Mouse (Mus musculus) thymus, postnatal 36 days (tissue): Measurements from ENCODE around the gene Slc2a9.

Source experiments
- DNase-seq, 2 experiments: peaks; one replicate each; pipeline ENCODE4 v3.0.0; 2022; ENCODE audit warnings: mixed read lengths in 2 of 2

Slc2a9 gene

DNA sequence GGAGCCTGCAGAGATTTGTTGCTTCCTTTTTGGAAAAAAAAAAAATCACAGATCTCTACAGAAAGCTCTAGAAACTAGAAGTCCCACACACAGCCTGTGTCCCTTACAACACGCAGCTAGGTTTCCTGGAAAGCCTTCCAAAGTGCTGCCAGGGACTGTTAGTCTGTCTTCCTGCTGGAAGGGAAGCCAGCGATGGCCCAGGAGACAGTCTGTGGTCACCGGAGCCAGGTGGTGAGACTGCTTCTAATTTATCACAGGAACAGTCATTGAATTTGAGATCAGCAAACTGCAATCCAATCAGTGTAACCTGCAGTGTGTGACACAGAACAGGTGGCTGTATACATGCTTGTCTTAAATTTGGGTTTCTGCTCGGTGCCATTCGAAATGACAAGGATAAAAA lies 41.7 kb downstream of the Slc2a9 start:
- DNase-seq = no peak

DNA sequence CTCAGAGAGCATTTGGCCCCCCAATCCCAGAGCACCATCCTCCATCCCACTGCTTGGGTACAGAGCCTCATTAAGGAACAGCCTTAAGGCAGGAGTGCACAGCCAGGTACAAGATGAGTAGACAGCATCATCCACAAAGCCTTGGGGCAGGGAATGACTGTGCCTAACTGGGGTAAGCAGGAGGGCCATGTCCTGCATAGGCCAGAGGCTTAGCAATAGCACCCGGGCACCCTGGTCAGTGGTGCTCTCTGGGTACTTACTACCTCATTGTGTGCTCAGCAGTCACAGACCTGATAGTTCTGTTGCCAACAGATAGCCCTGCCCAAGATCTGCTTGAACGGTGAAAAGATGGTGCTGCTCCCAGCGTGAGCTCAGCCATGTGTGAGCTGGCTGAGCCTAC lies 52.0 kb downstream of the Slc2a9 start:
- DNase-seq = no peak

DNA sequence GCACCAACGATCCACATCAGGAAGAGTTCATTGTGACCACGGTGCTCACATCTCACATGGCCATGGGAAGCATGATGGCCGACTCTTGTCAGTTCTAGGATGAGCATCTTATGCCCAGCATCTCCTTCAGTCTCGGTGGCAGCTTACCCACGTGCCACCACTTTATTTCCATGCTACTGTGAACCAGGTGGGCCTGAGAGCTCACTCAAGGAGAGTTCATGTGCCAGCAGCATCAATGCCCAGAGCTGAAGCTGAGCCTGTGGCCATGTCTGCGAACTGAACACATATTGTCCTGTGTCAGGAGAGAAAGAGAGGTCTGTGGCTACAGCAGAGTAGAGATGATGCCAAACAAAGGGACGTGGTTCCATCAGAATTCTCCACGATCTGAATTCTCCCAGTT lies 53.3 kb downstream of the Slc2a9 start:
- no peak for DNase-seq

DNA sequence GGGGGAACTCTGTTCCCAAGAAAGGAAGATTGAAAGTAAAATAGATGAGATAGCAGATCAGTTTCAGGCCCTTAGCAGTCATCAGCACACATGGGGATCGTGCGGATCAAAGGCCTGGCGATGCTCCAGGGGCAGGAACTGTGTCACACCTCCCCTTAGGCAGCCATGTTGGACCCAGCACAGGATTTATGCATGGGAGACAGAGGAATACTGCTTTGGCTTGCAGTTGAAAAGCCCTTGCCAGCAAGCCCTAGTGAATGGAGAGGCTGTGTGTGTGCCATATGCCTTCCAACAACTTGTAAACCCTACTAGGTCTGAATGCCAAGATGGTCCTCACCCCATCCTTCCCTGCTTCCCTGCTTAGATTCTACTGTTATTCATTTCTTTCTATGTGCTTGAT lies 54.8 kb downstream of the Slc2a9 start:
- DNase-seq = no peak

DNA sequence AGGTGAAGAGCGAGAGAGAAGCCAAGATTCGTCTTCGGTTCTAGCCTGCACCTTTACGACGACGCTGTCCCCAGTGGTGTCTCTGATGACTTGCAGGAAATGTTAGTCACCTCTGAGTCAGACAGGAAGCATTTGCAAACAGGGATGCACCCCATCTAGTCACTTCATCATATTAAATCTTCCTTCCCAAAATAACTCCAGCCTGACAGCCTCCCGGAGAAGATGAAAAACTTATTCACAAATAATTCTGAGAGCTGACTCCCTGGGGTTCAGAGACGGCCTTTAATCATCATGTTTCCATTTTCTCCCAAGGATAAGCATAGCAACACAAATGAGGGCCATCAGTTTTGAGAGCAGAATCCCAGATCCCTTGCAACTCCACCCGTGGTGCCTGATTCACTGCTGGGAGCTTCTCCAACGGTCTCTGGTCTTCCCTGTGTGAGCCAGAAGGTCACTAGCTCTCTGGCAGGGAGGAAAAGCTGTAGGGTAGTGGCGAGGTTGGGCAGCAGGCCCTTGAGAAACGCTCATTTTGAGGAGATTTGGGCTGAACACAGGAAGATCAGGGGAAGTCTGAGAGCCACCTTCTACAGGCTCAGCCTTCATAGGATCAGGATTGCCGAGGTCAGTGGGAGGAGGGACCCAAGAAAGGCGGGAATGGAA lies 56.5 kb downstream of the Slc2a9 start:
- DNase-seq = no peak

DNA sequence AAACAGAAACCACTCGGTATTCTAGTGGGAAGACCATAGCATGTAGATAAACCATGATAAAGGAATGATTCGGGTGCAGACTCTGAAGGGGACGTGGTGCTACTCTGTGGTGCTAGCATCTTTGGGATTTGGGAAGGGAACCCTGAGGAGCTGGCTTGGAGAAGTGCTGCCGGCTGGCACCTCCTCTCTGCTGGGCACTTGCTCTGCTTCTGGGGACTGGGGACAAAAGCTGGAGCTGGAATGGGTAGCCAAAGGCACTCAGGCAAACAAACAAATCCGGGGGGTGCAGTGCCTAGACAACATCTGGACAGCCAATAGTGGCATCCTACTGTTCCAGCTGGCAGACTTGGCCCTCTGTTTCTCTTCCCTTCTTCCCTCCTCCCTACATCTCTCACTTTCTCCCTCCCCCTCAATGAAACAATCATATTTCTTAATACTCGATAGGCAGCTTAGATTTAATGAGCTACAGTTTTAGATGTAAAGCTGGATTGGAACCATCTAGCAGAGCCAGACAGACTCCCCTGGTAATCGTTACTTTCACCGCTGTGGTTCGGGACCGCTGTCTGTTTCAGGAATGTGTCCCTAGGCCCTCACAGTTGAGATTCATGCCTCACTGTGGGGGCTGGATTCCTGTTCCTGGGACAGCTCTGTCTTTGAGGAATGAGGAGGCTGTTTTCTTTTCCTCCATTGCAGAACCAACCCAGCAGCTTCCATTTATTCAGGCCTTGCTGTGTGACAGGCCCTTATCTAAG lies 61.7 kb downstream of the Slc2a9 start:
- DNase-seq = no peak

DNA sequence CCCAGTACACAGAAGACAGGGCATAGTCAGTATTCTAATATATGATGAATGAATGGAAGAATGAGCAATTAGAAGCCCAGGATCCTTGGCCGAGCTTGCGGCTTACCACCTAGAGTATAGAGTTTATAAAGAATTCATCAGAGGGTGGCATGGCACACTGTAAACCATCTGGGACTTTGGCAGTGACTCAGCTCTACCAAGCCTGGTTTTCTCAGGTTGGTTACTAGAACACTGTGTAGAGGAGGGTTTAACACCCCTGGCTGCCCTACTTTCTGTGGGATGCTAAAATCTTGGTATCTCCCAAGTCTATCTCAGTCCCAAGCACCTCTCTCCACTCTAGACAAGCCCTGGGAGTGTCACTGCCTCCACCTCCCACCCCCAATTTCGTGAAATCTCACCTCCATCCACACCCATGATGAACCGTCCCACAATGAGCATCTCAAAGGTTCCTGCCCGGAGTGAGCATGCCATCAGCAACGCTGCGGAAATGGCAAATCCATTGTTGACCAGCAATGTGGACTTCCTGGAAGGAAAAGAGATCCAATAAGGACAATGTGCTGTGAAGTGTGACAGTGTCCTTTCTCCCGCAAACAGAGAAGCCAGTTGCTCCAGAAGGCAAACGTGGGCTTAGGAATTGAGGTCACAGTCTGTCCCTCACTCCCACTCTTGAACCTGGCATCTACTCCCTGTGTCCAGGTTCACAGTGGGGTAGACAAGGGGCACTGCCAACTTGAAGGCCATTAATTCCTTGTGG lies 62.5 kb downstream of the Slc2a9 start:
- DNase-seq = no peak

DNA sequence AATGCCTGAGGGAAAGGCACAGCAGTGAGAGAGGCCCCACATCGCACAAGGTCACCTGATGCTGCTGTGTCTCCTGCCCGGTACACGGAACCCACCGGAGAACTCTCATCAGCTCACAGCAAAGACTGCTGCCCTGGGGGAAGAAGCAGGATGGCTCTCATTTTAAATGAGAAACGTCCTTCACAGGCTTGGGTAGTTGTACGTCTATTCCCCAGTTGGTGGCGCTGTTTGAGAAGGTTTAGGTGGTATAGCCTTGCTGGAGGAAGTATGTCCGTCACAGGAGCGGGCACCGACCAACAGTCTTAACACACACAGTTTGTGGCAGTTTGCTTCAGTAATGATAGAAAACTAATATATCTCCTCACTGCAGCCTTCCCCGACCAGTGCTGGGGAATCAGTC lies 66.3 kb downstream of the Slc2a9 start:
- DNase-seq = no peak

DNA sequence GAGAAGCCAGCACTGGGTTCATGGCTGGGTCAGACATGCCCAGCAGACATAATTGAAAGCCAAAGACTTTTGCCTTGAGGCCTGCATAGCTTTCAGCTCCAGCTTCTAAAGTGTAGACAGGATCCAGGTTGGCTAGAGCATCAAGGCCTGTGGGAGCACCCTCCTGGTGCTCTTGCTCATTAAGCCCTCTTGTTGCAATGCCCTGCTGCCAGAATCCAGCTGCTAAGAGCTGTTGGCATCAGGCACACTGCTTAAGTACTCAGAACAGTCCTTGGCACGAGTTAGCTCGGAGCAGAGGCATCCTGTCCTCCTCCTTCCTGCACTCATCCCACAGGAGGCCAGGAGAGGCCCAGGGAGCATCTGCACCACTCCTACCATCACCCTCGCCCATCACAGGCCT lies 68.1 kb downstream of the Slc2a9 start:
- no peak for DNase-seq

DNA sequence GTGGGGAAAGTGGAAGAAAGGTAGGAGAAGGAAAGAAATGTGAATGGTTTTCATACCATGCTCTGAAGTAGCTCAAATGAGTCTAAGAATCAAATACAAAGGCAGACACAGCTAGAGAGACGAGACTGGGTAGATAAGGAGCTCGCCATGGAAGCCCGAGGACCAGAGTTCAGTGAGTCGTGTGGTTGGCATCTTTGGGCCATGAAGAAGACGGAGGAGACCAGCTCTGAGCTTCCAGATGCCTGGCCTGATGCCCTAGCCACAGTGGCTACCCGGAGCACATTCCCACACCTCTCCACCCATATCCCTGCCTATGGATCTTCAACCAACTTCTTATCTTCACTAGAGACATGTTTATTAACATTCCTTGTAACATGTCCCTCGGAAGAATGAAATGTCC lies 71.7 kb downstream of the Slc2a9 start:
- no peak for DNase-seq

DNA sequence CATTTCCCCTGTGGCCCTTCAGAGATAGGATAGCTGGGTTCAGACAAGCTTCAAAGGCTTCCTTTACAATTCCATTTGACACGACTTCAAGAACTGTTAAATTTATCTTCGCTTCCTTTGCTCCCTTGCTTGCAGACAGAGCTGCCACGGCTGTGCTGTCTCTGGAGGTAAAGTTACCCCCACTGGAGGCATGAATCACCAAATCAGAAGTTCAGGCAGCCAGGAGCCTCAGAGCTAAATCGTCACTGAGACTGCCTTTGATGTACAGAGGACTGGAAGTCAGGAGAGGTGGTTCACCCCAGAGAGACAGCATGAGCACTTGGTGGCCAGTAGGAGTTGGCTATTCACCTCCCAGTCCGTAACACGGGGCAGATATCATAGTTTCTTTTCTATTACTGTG lies 73.8 kb downstream of the Slc2a9 start:
- DNase-seq = no peak

DNA sequence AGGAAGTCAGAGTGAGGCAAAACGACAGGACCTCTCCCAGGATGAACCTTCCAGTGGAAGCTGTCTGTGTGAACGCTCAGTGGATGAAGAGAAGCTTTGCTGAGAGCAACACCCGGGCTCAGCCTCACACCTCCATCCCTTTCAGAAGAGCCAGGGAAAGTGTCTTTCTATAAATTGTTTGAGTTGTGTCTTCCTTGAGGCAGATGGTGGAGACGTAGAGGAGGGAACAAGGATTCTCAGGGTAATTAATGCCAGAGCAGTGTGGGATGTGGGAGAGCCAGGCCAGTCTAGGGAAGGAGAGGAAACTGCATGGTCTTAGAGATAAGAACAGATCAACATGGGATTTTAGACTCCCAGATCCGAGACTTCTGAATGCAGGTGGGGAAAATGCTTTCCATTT lies 75.2 kb downstream of the Slc2a9 start:
- DNase-seq = no peak

DNA sequence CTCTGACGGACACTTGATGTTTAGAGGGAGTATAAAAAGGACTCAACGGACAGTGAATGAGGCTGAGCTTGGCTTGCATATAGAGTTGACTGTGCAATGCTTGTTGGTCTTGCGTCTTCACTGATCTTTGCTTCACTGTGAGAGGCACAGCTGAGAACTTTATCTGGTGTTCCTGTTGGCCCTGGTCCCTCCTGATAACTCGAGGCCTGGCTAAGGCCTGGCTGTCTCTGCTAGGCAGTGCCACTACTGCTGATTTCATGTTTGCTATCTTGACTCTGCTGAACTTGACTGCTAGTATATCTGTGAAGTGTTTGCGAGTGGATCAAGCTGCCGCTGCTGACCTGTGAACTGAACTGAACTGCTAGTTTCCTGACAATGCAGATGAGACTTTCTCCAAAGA lies 77.4 kb downstream of the Slc2a9 start:
- no peak for DNase-seq

DNA sequence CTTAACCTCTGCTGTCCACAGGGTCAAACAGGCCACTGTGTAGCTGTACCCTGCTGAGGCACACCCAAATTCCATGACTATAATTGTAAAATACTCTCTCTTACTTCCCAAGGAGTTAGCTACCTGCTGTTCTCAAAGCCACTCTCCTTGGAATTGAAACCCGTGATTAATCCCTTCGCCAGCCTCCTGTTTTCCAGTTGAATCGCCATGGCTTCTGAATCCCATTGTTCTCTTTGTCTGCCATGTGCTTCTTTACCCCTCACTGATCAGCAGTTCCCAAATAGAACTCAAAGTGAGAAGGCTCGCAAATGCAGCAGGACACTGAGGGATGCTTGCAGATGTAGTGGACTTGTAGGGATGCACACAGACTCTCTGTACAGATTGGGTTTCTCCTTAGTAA lies 80.5 kb downstream of the Slc2a9 start:
- no peak for DNase-seq

DNA sequence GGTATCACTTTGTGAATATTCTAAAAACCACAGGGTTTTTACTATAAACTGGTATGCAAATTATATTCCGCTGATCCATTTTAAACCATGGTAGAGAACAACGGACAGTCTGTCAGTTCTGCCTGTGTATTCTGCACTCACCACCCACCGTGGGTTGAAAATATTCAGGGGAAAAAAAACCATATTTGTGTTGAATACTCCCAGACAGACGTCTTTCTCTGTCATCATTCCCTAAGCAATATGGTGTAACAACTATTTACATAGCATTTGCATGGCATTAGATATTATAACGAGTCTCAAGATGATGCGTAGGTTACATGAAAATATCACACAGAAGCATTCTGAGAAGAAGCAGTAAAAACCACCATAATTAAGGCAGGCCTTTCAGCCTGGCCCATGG lies 84.1 kb downstream of the Slc2a9 start:
- no peak for DNase-seq

DNA sequence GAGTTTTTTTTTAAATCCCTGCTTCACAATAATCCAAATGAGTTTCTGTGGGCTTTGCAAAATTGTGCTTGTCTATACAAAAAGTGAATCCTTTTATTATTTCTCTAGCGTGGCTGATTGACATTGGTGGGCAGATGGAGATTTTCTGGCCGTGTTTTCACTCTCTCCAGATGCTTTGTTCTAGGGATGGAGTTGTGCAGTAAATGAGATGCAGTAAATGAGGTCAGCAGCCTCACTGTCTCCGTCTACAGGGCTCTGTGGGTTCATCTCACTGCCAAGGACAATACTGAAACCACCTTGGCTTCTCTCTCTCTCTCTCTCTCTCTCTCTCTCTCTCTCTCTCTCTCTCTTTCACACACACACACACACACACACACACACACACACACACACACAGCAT lies 99.3 kb downstream of the Slc2a9 start:
- DNase-seq = no peak

DNA sequence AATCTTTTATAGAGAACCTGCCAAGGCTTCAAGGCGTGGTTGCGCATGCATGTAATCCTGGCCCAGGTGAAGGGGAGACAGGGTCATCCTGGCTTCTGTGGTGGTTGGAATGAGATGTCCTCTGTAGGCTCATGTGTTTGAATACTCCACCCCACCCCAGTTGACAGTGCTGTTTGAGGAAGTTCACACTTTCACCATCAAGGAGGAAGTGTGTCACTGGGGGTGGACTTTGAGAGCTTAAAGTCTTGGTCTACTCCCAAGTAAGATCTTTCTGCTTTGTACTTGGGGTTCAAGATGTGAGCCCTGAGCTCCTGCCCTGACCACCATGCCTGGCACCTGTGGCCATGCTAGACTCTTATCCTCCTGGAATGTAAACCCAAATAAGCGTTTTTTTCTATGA lies 100.7 kb downstream of the Slc2a9 start:
- DNase-seq = no peak

DNA sequence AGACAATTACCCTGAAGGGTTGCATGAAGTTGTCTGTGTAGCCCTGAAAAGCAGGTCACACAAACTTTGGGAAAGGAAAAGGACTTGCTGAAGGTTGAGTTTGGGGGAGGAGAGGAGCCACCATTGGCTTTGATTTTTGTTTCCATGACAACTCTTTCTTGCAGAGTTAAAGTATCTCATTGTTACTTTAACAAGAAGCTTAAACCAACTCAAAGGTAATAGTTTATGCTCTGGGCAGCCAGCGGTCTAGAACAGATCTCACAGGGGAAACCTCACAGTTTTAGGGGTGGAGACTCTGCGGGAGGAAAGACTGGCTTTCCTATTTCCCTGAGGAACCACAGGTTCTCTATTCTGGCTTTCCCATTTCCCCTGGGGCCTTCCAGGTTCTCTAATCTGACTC lies 114.1 kb downstream of the Slc2a9 start:
- no peak for DNase-seq

DNA sequence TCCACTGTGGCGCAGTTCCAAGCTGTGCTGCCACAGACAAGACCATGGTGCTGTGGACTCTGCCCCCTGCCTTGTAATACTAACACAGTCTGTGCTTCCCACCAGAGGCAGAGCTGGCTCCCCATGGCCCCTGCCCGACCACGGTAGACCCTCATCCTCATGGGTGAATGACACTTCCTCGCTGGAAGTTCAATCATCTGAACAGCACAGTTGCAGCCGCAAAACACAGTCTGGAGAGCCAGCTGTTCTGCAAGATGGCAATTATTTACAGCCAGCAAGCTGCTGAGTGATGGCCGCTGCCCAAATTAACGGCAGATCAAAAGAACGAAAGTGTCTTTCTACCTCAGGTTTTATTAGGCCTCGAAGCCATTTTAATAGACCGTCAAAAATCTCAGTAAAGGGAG lies 114.5 kb downstream of the Slc2a9 start:
- no peak for DNase-seq

DNA sequence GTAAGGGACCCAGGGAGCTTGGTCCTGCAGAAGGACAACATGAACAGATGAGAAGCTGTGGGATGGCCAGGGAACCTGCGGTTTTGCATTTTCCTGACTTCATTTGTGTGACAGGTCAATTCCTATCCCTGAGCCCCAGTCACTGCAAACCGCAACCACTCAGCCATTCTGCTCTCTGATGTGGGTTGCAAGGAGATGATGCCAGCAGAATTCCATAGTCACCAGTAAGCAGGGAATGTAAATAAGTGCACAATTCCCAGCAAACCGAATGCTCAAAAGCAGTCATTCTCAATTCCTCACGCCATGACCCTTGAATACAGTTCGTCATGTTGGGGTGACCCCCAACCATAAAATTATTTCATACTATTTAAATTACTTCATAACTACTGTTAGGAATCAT lies 123.0 kb downstream of the Slc2a9 start:
- no peak for DNase-seq

DNA sequence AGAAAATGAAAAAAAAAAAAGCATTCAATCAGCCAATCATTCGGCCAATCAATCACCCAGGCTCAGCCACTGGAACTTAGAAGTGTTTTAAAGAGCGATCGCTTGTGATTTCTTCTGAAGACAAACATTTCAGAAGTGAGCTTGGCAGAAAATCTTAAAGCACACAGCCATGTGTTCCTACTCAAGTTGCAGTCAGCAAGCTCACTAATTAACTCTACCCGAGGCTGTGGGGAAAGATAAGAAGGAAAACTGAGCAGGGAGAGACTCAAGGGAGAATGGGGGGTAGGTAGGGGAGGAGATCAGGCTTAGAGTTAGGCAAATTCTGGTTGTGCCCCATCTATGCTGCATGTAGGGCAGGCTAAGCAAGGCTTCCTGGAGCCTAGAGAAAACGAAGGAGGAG lies 130.6 kb downstream of the Slc2a9 start:
- DNase-seq = no peak

DNA sequence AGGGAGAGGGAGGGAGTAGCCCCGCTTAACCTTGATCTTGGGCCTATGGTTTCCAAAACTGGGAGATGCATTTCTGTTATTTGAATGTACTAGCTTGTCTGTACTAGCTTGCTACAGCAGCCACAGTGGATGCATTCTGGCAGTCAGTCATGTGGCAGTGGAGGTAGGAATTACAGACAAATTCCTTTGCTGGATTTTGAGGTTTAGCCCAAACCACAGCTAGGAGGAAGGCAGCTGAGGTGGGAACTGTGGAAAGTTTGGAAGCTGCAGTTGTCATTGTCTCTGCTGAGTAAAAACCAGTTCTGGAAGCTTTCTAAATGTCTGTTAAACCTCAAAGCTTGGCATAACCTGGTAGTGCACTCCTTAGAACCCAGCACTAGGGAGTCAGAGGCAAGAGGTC lies 131.6 kb downstream of the Slc2a9 start:
- DNase-seq = no peak

DNA sequence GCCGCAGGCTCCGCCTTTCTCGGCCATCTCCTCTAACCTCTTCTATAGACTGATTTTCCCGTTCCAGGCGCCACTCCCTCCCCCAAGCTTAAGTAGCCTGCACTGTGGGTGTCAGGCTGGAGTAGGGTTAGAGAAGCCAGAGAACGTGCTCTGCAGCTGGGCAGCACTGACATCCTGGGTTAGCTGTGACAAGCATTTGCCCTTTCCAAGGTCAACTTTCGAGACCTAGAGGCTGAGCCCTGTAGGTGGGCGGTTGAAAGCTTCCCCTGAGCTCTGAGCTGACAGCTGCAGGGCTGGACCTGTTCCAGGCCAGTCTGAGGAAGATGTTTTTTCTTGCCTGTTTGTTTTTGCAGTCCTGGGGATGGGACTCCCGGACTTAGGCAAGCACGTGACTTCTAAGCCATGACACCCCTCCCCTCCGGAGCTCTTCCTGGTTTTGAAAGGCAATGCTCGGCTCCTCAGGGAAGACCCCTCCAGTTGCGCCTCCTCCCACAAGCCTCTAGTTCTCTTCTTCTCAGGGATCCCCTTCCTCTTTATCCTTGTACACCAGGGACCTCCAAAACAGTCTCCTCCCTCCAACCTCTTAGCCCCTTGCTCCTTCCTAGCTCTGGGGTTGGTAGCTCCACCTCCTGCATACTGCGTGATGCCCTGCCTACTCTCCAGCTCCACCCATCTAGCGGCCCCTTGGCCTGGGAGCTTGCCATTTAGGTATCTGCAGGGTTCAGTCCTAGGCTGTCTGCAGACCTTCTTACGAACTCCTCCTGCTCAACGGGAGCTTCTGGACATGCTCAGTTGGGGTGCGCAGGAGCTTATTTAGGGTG lies 136.1 kb downstream of the Slc2a9 start:
- peak; percentile 13 to 14 for DNase-seq
